Mouse (Mus musculus): ENCODE data around the gene Zkscan2.
A peak's percentile ranks its signal among the peaks of the same experiment; 100 is the strongest.

The Zkscan2 gene

DNA sequence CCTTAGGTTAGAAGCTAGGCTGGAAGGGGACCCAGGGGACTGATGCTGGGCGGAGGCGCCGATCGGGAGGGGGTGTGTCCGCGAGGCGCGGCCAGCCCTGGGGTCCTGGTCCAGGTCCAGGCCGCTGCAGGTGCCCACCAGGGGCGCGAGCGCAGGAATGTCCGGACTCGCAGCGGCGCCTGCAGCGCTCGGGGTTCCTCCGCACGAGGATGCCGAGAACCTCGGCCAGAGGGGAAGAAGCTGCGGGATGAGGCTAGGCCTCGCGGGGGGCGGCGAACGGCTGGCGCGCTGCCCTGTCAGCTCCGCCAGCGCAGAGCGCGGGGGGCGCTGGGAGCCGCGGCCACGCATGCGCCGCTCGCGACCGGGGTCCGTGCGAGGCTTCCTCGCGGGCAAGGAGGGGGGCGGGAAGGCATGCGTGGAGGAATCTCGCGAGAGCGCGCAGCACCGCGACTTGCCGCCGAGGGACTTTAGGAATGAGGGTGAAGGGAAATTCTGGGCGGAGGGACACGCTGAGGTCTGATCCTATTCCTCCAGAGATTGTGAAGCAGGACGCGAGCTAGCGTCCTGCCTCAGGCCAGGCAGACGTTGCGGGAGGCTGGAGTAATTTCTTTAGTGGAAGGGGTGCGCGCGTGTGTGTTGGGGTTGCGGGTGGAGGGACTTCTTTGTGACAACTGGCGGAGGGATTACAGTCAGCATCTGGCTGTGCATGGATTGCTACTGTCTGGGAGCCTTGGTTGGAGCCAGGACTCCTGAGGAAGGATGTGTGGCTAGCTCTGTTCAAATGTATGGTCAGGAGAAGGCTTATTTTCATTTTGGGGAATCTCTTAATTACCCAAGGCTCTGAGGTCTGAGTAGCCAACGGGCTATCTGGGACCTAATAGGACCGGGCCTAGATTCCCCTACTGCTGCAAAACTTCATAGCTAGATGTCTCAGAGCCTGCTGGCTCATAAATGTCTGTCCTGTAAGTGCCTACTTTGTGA, at the start of gene Zkscan2:
Gene Zkscan2 (minus strand): TSS at position 211 of the 981 bp plus-strand sequence.
- peak; percentile 57 to 63 for DNase-seq

DNA sequence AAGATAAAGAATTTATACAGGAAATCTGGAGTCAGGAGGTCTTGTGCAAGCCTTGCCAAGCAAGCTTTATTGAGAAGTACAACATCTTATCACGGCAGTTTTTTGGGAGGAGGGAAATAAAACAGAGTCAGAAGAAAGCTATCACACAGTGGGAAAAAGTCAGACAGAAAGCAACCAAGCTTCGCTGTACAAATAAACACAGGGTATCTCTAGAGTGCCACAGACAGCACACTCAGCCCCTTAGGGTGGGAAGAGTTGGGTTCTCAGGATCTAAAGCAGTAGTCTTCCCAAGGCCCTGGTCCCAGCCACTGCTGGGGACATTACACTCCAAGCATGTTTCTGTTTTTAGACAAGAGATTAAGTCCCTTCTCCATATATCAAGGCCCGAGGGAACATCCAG, 28.9 kb upstream of the Zkscan2 start:
- DNase-seq = no peak

DNA sequence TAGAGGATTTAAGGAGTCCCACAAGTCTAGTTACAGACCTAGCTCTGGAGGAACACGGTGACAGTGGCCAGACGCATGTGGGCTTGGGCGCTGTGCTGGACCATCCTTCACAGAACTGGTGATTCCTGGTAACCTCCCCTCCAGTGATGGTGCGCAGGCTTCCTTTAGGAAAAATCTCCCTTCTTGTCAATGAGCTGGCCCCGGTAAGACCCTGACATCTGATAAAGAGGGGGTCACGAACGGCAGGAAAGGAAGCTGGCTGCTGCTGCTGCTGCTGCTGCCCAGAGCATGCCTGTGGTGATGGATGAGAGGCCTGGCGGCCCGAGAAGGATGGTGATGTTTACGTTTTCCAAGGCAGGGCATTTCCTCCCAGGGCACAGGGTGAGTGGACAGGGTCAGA, 25.5 kb upstream of the Zkscan2 start:
- no peak for DNase-seq

DNA sequence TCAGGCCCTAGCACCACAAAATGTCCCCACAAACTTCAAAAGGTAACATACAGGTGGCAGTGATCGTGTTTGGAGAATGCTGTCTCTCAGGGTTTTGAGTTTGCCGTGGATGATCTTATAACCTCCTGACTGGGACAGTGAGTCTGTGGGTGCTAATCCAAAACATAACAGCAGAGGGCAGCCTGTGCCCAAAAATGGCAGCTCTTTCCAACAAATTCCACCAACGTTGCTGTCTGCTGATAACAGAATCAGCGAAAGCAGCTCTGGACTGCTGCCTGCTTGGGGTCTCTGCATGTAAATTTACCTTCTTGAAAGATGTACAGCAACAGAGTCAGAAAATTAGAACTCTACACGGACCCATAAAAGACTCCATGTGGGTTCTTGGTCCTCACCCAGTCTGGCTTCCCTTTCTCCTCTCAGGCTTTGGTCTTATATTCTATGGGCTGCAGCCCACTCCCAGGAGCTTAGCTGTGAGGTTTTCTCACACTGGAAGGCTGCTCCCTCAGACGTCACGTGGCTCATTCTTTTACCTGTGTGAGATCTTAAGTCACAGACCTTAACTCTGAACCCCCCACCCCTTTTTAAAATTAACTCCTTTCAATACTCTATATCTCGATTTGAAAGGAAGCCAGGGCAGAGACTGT, 24.1 kb upstream of the Zkscan2 start:
- DNase-seq = peak; percentile 15 to 30

DNA sequence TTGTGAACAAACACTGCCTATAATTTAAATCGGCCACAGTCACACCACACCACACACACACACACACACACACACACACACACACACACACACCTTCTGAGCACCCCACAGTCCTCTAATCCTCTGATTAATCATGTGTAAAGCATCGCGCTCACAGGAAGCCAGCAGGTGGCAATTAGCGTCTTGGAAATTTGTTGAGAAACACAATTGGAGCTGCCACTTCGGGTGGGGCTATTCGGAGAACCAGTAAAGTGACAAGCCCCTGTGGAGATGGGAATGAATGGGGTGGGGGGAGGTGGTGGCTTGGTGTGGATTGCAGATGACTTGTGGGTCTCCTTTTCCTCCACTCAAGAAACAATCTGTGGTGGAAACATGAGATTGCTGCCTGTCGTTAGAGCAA, 7.7 kb upstream of the Zkscan2 start:
- DNase-seq = no peak

DNA sequence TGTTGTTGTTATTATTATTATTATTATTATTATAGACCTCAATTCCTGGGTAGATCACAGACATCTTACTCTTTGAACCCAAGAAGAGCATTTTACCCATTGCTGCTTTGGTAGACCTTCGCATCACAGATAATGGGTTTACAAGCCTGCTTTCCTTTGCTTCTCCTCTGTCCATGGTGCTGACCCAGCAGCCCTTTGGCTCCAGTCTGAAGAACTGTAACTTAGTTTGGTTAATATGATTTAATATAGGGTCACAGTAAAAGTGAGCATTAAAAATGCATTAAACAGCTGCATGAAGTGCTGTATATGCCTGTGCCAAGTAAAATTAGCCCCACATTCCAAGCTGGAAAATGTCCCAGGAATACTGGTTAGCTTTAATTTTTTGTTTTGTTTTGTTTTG, 3.1 kb upstream of the Zkscan2 start:
- no peak for DNase-seq

DNA sequence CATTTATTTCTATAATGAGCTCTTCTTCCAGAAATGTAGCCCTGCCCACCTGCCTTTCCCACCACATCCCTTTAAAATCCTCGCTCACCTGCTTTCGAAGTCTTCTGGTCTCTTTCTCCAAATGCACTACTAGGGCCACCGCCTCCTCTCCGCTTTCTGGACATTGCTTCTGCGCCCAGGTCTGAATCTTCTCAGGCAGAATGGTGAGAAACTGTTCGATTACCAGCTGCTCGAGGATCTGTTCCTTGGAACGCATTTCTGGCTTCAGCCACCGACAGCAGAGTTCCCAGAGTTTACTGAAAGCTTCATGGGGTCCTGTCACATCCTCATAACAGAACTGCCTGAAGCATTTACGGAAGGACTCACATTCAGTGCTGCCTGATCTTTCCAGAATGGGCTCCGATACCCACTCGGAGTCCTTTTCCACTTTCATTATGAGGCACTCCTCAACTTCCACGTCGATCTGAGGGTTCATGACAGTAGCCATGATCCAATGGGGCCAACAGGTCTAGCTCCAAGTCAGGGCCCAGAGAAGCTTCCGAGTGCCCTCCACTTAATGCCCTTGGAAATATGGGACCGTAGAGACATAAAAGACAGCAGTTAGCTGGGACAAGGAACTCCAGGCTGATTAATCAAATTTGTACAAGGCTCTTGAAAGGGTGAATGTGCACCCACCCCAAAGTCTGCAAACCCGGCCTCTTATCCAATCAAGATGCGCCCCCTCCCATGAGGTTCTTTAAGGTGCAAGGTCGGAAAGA, 589 bp downstream of the Zkscan2 start:
- DNase-seq = no peak

DNA sequence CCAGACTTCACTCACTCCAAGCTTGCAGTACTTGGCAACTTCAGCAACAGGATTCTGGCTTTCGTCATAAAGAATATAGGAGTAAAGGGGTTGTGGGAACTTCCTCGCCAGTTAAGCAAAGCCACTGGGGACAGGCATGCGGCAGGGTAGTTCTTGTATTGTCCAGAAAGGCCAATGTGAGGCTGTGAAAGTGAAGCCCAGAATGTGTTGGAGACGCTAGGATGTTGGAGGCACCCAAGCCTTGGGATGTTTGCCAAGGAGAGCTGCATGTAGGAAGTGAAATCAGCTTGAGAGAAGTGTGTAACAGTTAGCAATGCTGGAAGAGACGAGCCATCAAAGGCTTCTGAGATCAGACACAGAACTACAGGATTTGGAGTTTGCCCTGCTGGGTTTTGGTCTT, 12.5 kb downstream of the Zkscan2 start:
- DNase-seq = no peak

DNA sequence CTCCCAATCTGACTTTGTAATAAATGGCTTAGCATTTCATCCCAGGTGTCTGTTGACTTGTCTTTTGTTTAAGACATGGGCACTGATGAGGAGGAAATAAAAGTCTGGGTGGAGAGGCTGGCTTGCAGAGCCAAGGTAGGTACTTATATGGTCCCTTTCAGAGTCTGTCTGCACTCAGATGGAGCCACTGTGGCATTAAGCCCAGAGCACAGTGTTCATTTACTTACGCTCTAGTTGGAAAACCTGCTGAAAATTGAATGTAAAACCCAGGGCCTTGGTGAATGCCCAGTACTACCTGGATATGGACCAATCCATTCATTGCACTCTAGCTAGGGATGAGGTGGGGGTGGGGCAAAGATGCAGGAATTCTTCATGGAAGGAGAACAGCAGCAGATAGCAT, 32.3 kb downstream of the Zkscan2 start:
- DNase-seq = no peak

DNA sequence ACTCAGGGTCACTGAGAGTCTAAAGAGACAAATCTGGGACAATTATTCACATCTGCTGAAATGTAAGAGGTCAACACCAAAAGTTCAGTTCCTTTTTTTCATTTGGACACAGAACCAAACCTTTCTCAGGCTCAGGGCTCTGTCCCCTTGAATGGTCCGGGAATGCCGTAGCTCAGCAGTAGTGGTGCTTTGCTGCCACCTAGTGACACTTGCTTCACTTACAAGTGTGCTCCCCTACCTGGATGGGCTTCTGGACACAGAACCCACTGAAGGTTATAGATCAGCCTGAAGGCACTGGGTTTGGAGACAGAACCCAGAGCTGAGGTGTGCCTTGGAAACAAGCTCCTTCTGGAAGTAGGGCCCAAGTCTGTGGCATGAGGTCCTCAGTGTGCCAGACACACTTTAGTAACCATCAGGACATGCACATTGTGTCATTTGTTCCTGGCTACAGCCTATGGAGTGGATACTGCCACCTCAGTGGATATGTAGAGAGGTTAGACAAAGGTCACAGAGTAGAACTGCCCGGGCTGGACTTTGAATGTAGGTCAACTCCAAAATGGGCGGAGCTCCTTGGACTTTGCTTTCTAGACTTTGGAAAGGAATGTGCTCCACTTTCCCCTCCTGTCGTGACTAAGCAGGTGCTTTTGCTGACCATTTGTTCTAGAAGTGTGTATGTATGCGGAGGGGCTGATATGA, 34.4 kb downstream of the Zkscan2 start:
- peak; percentile 58 to 67 for DNase-seq

DNA sequence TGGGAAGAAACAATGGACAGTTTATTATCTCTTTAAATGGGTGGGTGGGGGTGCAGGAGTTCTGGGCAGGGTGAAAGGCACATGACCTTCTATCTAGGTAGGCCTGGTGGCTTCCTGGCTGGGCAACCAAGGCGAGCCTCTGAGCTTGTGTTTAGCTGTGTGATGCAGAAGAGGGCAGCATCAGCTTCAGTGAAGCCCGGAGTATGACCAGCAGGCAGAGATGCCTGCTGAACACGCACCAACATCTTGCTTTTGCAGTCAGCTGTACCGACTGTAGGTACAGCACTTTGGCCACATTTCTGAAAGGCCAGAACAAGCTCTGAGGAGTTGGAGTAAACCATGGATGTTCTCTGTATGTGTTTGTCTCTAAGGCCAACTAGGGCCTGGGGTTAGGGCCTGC, 36.7 kb downstream of the Zkscan2 start:
- DNase-seq = no peak

DNA sequence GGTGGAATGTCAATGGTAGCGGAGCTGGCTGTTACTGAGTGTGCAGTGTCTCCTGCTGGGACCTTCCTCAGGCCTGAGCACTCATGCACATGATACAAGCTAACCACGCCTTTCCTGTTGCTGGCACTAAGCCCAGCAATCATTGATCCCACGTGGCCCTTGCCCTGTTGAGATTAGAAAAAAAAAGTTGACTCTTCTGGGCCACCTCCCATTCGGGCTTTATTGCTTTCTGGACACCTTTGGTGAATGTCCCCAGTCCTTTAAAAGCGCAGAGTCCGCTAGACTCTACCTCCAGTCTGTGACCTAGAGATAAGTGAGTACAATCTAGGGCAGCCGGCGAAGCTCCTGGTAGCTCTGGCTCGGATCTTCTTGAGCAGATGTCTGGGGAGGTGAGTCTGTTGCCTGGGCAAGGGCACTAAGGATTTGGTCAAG, 38.2 kb downstream of the Zkscan2 start, which contains the start of gene Aqp8:
Gene Aqp8 (plus strand): TSS at position 222 of the 432 bp plus-strand sequence.
- DNase-seq = peak; percentile 61 to 62

DNA sequence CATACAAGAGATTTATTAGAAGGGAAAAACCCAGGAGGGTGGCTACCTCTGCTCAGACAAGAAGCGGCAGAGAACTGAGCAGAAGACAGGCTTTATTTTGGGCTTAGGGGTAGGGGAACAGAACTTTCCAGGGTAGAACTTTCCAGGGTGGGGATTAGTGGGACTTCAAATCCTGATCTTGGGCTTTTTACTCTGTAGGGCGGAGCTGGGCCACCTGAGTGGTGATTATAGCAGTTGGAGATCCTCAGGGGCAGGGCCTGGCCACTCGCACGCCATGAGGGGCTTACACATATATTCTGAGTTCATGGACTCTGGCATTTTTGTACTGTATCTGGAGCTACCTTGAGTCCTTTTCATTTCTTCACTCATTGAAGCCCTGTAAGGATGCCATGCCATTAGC, 38.9 kb downstream of the Zkscan2 start:
- DNase-seq = no peak

DNA sequence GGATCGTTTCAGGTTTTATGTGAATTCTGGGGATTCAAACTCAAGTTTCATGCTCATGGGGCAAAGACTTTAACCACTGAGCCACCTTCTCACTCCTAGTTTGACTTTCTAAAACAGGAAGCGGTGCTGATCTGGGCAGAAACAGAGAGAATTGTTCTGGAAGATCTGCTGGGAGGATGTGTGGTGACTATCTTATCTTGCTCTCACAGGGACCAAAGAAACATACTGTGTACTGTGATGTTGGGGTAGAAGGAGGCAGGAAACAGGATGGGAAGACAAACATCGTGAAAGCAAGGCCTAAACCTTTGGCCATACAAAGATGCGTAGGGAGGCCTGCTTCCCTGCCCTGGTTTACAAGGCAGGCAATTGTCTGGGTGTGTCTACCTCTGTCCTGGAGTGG, 41.0 kb downstream of the Zkscan2 start:
- DNase-seq = no peak

DNA sequence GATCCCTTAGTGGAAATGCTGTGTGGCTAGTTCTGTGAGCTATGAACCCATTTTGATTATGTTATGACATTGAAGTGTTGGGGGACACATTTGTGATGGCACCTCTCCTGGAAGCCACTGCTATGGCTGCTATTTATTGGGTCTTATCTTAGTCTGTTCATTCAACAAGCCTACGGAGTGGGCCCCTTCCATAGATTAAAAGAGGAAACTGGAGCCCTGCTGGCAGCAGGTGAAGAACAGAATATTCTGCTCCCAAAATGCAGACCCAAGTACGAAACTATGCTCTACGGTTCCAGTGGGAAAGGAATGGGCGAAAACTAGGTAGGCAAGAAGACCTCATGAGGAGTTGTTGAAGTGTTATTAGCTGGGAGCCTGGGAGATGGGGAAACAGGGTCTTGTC, 41.9 kb downstream of the Zkscan2 start:
- DNase-seq = no peak

DNA sequence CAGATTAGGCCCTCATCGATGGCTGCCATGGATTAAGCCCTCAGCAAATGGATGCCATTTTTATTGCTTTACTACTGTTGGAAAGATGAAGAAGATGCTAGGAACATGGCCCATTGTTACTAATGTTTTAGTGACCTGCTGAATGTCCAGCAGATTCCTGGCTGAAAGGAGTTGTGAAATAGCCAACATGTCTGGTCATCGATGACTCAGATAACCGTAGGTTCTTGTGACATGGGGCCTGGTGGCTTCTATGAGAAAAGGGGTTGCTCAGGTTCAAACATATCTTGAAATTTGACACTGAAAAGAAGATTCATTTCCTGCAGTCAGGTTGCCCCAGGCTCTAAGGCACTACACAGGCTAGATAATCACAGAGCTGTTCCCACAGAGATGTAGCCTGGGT, 45.2 kb downstream of the Zkscan2 start:
- DNase-seq = no peak

DNA sequence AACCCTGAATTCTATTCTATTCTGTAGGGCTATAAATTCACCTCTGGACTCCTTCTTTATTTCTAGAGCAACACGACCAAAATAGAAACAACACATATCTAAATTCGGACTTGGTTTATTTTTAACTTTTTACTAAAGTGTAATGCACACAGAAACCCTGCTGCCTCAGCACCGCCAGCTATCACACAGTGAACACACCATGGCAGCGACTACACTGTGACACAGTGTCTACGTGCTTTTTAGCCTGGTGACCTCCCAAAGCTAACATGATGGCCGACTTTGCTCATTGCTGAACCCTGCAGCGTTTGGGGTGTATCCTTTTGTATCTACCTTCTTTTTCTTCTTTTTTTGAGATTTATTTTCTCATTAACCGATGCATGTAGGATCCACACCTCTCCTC, 47.2 kb downstream of the Zkscan2 start:
- DNase-seq = no peak

DNA sequence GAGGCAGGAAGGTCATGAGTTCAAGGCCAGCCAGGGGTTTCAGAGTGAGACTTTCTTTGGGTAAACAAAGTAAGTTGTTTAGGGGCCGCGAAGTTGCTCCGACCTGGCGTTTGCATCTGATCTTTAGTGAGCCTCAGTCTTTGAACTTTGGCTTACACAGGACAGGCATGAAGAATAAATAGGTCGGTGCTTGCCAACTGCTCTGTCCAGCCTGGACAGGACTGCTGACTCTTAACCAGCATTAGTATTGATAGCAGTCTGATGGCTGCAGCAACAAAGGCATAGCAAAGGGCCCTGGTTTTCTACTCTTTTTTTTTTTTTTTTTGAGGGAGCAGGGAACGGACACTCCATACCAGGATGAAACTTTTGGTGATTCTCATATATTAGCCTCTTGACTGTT, 47.7 kb downstream of the Zkscan2 start:
- DNase-seq = no peak

DNA sequence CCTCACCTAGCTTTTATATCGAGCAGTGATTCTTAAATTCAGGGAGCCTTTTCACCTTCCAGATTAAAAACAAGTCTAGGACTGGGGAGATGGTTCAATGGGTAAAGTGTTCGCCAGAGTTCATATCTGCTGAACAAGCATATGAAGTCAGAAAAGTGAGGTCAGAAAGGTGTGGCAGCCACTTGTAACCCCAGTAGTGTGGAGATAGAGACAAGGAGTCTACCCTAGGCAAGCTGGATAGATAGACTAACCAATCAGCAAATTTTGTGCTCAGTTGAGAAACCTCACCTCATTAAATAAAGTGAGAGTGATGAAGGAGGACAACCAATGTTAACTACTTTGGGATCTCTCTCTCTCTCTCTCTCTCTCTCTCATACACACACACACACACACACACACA, 49.7 kb downstream of the Zkscan2 start:
- DNase-seq = no peak

DNA sequence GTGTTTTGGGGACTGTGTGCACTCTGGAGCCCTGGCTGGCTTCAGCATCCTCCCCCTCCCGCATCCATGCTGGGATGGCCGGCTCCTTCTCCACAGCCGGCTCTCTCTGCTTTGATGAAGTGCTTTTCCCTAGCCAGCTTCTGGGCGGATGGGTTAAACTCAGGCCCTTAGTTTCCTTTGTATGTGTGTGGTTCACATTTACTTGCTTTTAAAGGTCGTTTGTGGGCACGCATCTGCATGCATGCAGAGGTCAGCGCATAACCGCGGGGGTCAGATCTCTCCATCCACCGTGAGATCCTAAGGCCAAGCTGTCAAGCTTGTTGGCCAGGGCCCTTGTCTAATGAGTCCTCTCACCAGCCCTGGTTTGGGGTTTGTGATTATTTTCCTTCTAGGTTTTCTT, 50.6 kb downstream of the Zkscan2 start:
- no peak for DNase-seq

DNA sequence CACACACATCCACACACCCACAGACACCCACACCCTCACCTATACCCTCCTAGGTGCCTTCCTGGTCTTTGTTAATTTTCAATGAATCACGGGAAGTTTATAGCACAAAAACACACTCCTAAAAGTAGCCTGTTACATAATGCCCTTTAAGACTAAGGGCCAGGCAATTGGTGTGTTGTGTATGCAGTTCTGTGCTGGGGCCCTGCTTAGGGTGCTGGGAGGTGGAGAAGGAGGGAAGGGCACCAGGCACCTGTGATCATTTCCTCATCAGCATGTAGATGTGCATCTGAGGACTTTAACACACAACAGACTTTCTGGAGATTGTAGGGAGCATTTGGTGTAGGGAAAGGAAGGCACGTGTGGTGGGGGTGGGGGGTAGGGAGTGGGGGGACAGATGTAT, 51.5 kb downstream of the Zkscan2 start:
- DNase-seq = no peak

DNA sequence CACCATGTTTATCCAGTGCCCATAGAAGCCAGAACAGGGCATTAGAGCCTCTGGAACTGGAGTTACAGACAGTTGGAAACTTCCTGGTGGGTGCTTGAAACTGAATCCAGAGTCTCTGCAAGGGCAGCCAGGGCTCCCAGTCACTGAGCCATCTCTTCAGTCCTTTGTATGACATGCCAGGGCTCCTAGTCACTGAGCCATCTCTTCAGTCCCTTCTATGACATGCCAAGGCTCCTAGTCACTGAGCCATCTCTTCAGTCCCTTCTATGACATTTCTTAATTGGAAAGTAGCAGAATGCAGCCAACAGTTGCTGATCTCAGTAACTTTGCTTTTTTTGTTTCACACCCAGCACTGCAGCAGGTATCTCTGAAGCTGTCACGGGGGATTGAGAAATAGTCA, 58.2 kb downstream of the Zkscan2 start:
- no peak for DNase-seq

DNA sequence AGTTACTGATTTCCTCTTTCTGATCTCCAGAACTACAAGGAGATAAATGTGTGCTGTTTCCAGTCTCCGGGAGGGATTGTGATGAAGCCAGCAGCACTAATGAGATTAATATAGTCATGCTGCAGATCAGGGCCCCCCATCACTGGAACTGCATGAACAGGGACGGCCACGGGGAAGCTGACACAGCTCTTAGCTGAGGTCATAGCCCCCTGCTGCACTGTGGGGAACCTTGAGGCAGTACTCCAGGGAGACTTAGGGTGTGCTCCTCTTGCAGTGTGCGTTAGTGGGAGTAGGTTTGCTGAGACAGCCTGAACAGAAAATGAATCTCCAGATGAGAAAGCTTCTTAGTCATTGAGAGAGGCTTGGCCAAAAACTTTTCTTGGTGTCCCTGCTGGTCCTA, 69.0 kb downstream of the Zkscan2 start:
- no peak for DNase-seq
